Mouse (Mus musculus) liver, embryonic 14.5 days (tissue): ENCODE results near the gene 9830107B12Rik. TPM values are rescaled to one million over a fixed set of nuclear protein-coding genes. Genes with fewer than 3 reads are reported as not detected.
"Not testable (repeated sequence)": the region's sequence is repeated elsewhere in the genome, so short reads cannot be mapped to it uniquely, and the experiment has no call there.

Source experiments
- ATAC-seq: fragments of 200-750 bp; cut with Nextera tagmentation; 2 replicates; pipeline ENCODE4 v1.8.0; 2017; ENCODE audit warnings: moderate number of reproducible peaks, mild to moderate bottlenecking, moderate library complexity; ENCODE audit not compliant: insufficient read depth
- DNase-seq, 3 experiments: peaks; one replicate each; pipeline ENCODE4 v3.0.0-alpha.2; 2012 to 2013; ENCODE audit warnings: low read depth in 3 of 3, low spot score in 3 of 3
- H3K27ac ChIP-seq: fragments of 300-500 bp; sonication (generic); 2 replicates; pipeline ENCODE4 v1.5.1; 2014; ENCODE audit warnings: moderate library complexity, mild to moderate bottlenecking, control low read depth, inconsistent platforms
- H3K27me3 ChIP-seq: fragments of 300-500 bp; sonication (generic); 2 replicates; pipeline ENCODE4 v1.6.1; 2014; ENCODE audit warnings: mild to moderate bottlenecking, low read length, moderate library complexity; ENCODE audit not compliant: control insufficient read depth, insufficient read depth
- H3K36me3 ChIP-seq: fragments of 300-500 bp; sonication (generic); replicated peaks from 2 replicates; pipeline ENCODE4 v1.6.1; 2014; ENCODE audit warnings: low read depth; ENCODE audit not compliant: control insufficient read depth, insufficient read depth
- H3K4me1 ChIP-seq, 2 experiments: fragments of 200-500 bp in 1 of 2; fragments of 300-500 bp in 1 of 2; sonication (generic) in 1 of 2; replicated peaks; 2 replicates each; pipeline ENCODE4 v1.6.1; 2012 to 2014; ENCODE audit warnings: antibody characterized with exemption in 1 of 2, inconsistent platforms in 1 of 2, low read length in 1 of 2; ENCODE audit not compliant: control insufficient read depth in 2 of 2, insufficient read depth in 2 of 2
- H3K4me2 ChIP-seq: fragments of 300-500 bp; sonication (generic); 2 replicates; pipeline ENCODE4 v1.6.1; 2014; ENCODE audit warnings: low read depth, mild to moderate bottlenecking, control low read depth, moderate library complexity
- H3K4me3 ChIP-seq, 2 experiments: fragments of 200-500 bp in 1 of 2; fragments of 300-500 bp in 1 of 2; sonication (generic) in 1 of 2; 2 replicates each; pipeline ENCODE4 v1.5.1; 2012 to 2014; ENCODE audit warnings: low read depth in 2 of 2, low read length in 2 of 2, mild to moderate bottlenecking in 2 of 2, control low read depth in 1 of 2, inconsistent platforms in 1 of 2, moderate library complexity in 1 of 2; ENCODE audit not compliant: insufficient read depth in 1 of 2
- H3K9ac ChIP-seq: fragments of 300-500 bp; sonication (generic); replicated peaks from 2 replicates; pipeline ENCODE4 v1.6.1; 2014; ENCODE audit warnings: mild to moderate bottlenecking, control low read depth, moderate library complexity
- H3K9me3 ChIP-seq: fragments of 300-500 bp; sonication (generic); 2 replicates; pipeline ENCODE4 v1.6.1; 2016; ENCODE audit warnings: low read length, mixed read lengths; ENCODE audit not compliant: control insufficient read depth
- CTCF ChIP-seq: IDR thresholded peaks from 2 replicates; pipeline ENCODE4 v1.5.1; 2016; ENCODE audit warnings: antibody characterized with exemption, low read depth, control low read depth
- EP300 ChIP-seq: IDR thresholded peaks from 2 replicates; pipeline ENCODE4 v1.6.1; 2016; ENCODE audit warnings: antibody characterized with exemption, low read depth
- WGBS: fragments of 180-500 bp; shearing (Covaris S2); extraction: QIAGEN DNeasy Blood & Tissue Kit; methylation state at CpG from one replicate; pipeline ENCODE4 v1.1.7; 2014; ENCODE audit not compliant: insufficient replicate concordance; 5-methylcytosine and 5-hydroxymethylcytosine counted together
- polyA plus RNA-seq, 2 experiments: library from polyadenylated mRNA; depleted of rRNA in 1 of 2; stranded (reverse) in 1 of 2; unstranded in 1 of 2; fragments of >200 nt; fragmentation: Nextera tagmentation in 1 of 2; extraction: Ambion mirVana in 1 of 2; gene quantifications; 2 replicates each; pipeline versions ENCODE4 v1.2.1 to v1.2.3; 2012 to 2014

The 9830107B12Rik gene
- polyA plus RNA-seq (2012; rRNA removed) = 0.08 and 0.19 TPM in 2 replicates
- 0.18 and 0.33 TPM in 2 replicates for polyA plus RNA-seq (2014; fragmentation: Nextera tagmentation; extraction: Ambion mirVana)

GRCm38 (mm10) chr17:48146120-48146519 is at the start of gene 9830107B12Rik:
Gene 9830107B12Rik (minus strand): TSS chr17:48146268.
- TF ChIP-seq EP300 (no peak), CTCF (no peak)
- ATAC-seq (no peak), DNase-seq (no peak)
- H3K4me2 ChIP-seq = no peak within 1 kb of the TSS
- no peak within 1 kb of the TSS for H3K9ac ChIP-seq
- H3K27me3 ChIP-seq = no peaks in the 10 kb centered on the region
- H3K4me3 ChIP-seq = no peak within 1 kb of the TSS
- H3K36me3 ChIP-seq = no peaks in the 10 kb centered on the region
- 44% methylated on average over 3 of the region's 3 CpGs for WGBS
- no peaks in the 10 kb centered on the region for H3K9me3 ChIP-seq
- no peaks in the 10 kb centered on the region for H3K4me1 ChIP-seq
- H3K27ac ChIP-seq = no peak within 1 kb of the TSS

GRCm38 (mm10) chr17:48192366-48192765 is 46.3 kb upstream of the 9830107B12Rik start:
- no peaks in the 10 kb centered on the region for H3K36me3 ChIP-seq
- H3K9ac ChIP-seq = no peak overlapping the region
- H3K4me3 ChIP-seq = no peak overlapping the region
- H3K4me1 ChIP-seq = 0 out of 4 replicates have a peak, but pooled peaks cover 0 to 2% of the 10 kb centered on the region in 2 experiments
- H3K27ac ChIP-seq = no peak overlapping the region
- TF ChIP-seq EP300 (no peak), CTCF (no peak)
- H3K4me2 ChIP-seq = no peak overlapping the region
- no peaks in the 10 kb centered on the region for H3K27me3 ChIP-seq
- 46% methylated on average over 2 of the region's 2 CpGs for WGBS
- no peaks in the 10 kb centered on the region for H3K9me3 ChIP-seq
- DNase-seq (no peak), ATAC-seq (no peak)

GRCm38 (mm10) chr17:48185252-48185651 is 39.2 kb upstream of the 9830107B12Rik start:
- no peak overlapping the region for H3K4me2 ChIP-seq
- 20% methylated on average over 5 of the region's 5 CpGs for WGBS
- H3K4me3 ChIP-seq = no peak overlapping the region
- no peak overlapping the region for H3K27ac ChIP-seq
- no peaks in the 10 kb centered on the region for H3K9me3 ChIP-seq
- H3K36me3 ChIP-seq = no peaks in the 10 kb centered on the region
- TF ChIP-seq EP300 (no peak), CTCF (no peak)
- ATAC-seq (no peak), DNase-seq (peak; percentile 6 to 37 (median 12))
- H3K4me1 ChIP-seq = 0 out of 4 replicates have a peak, but pooled peaks cover 0 to 2% of the 10 kb centered on the region in 2 experiments
- H3K27me3 ChIP-seq = no peaks in the 10 kb centered on the region
- H3K9ac ChIP-seq = no peak overlapping the region

- 32% methylated on average over 2 of the region's 2 CpGs for WGBS
- not testable (repeated sequence) for H3K27ac ChIP-seq, H3K4me3 ChIP-seq
Observed at GRCm38 (mm10) chr17:48167103-48167502, 21.0 kb upstream of the 9830107B12Rik start, which contains the start of gene A530064D06Rik. Gene A530064D06Rik (minus strand): TSS chr17:48167275.

GRCm38 (mm10) chr17:48157382-48158076 is 11.5 kb upstream of the 9830107B12Rik start:
- DNase-seq (no peak), ATAC-seq (no peak)
- TF ChIP-seq CTCF (no peak), EP300 (no peak)
- no peak overlapping the region for H3K4me3 ChIP-seq
- no peaks in the 10 kb centered on the region for H3K4me1 ChIP-seq
- no peak overlapping the region for H3K27ac ChIP-seq
- H3K9ac ChIP-seq = no peak overlapping the region
- H3K4me2 ChIP-seq = no peak overlapping the region
- H3K9me3 ChIP-seq = no peaks in the 10 kb centered on the region; the same call in 1 of the 2 replicates
- 25% methylated on average over 1 of the region's 1 CpGs for WGBS
- no peaks in the 10 kb centered on the region for H3K36me3 ChIP-seq
- H3K27me3 ChIP-seq = no peaks in the 10 kb centered on the region

More at GRCm38 (mm10) chr17:48167103-48167502, 21.0 kb upstream of the 9830107B12Rik start, which contains the start of gene A530064D06Rik:
- H3K36me3 ChIP-seq, H3K9ac ChIP-seq, H3K9me3 ChIP-seq, H3K4me2 ChIP-seq, DNase-seq, H3K4me1 ChIP-seq, H3K27me3 ChIP-seq, ATAC-seq: not testable (repeated sequence)
